Mouse (Mus musculus) regulatory T cell (primary cell): ENCODE data around the gene Exoc3l2.

ENCODE experiments used
- in situ Hi-C: fragments of 300-600 bp; cut with MboI, MseI; formaldehyde crosslinking; loops from one replicate; pipeline ENCODE4 v1.15.1; 2025; ENCODE audit warnings: high pct_unique_total_duplicates

Gene Exoc3l2

GRCm38 (mm10) chr7:19523017-19523756 is 60.1 kb downstream of the Exoc3l2 start:
- in situ Hi-C loops, result loop anchor here (5.0 kb wide), 1 partner anchor 121 kb away; the partner anchor contains the start of genes Ckm and Klc3

- in situ Hi-C loops, result loop anchor here (5.0 kb wide), 1 partner anchor 122 kb away; the partner anchor contains the start of genes Ckm and Klc3
These were observed 60.8 kb downstream of the Exoc3l2 start for GRCm38 (mm10) chr7:19523757-19524419.

- in situ Hi-C loops, result loop anchor here (5.0 kb wide), 1 partner anchor 122 kb away; the partner anchor contains the start of genes Ckm and Klc3
These were observed 61.4 kb downstream of the Exoc3l2 start for GRCm38 (mm10) chr7:19524420-19525104.

GRCm38 (mm10) chr7:19525105-19525481 is 62.0 kb downstream of the Exoc3l2 start:
- in situ Hi-C loops, result no loop called here

GRCm38 (mm10) chr7:19531077-19531476 is 67.9 kb downstream of the Exoc3l2 start:
- in situ Hi-C loops, result no loop called here

- in situ Hi-C loops, result no loop called here
These were observed 69.1 kb downstream of the Exoc3l2 start for GRCm38 (mm10) chr7:19532240-19532639.

GRCm38 (mm10) chr7:19534676-19535075 is 71.5 kb downstream of the Exoc3l2 start:
- in situ Hi-C loops, result no loop called here

- in situ Hi-C loops, result loop anchor here (5.0 kb wide), 1 partner anchor 94 kb away; no protein-coding TSS in a partner anchor
These were observed 77.8 kb downstream of the Exoc3l2 start for GRCm38 (mm10) chr7:19540771-19541566.

- in situ Hi-C loops, result loop anchor here (5.0 kb wide), 1 partner anchor 94 kb away; no protein-coding TSS in a partner anchor
These were observed 78.6 kb downstream of the Exoc3l2 start for GRCm38 (mm10) chr7:19541681-19542154.

- in situ Hi-C loops, result loop anchor here (5.0 kb wide), 1 partner anchor 95 kb away; no protein-coding TSS in a partner anchor
These were observed 79.1 kb downstream of the Exoc3l2 start for GRCm38 (mm10) chr7:19542155-19542691.

- in situ Hi-C loops, result loop anchor here (5.0 kb wide), 1 partner anchor 96 kb away; no protein-coding TSS in a partner anchor
These were observed 80.5 kb downstream of the Exoc3l2 start for GRCm38 (mm10) chr7:19543584-19543983.

GRCm38 (mm10) chr7:19546007-19546406 is 82.9 kb downstream of the Exoc3l2 start:
- in situ Hi-C loops, result no loop called here
